Mouse (Mus musculus) intestine, embryonic 15.5 days (tissue): ENCODE measurements around the gene Cfd. TPM values are rescaled to one million over a fixed set of nuclear protein-coding genes. Genes with fewer than 3 reads are reported as not detected.

Experiments
- ATAC-seq: fragments of 200-750 bp; cut with Nextera tagmentation; 2 replicates; pipeline ENCODE4 v1.8.0; 2017; ENCODE audit warnings: moderate TSS enrichment, moderate library complexity
- H3K27ac ChIP-seq: fragments of 300-500 bp; sonication (generic); 2 replicates; pipeline ENCODE4 v1.5.1; 2015; ENCODE audit warnings: mild to moderate bottlenecking, inconsistent platforms
- H3K27me3 ChIP-seq: fragments of 300-500 bp; sonication (generic); replicated peaks from 2 replicates; pipeline ENCODE4 v1.6.1; 2015; ENCODE audit warnings: inconsistent platforms
- H3K36me3 ChIP-seq: fragments of 300-500 bp; sonication (generic); 2 replicates; pipeline ENCODE4 v1.6.1; 2015; ENCODE audit warnings: inconsistent platforms
- H3K4me1 ChIP-seq: fragments of 300-500 bp; sonication (generic); replicated peaks from 2 replicates; pipeline ENCODE4 v1.6.1; 2015; ENCODE audit warnings: inconsistent platforms
- H3K4me2 ChIP-seq: fragments of 300-500 bp; sonication (generic); replicated peaks from 2 replicates; pipeline ENCODE4 v1.6.1; 2015; ENCODE audit warnings: mild to moderate bottlenecking, inconsistent platforms
- H3K4me3 ChIP-seq: fragments of 300-500 bp; sonication (generic); replicated peaks from 2 replicates; pipeline ENCODE4 v1.5.1; 2015; ENCODE audit warnings: inconsistent platforms
- H3K9ac ChIP-seq: fragments of 300-500 bp; sonication (generic); 2 replicates; pipeline ENCODE4 v1.6.1; 2015; ENCODE audit warnings: inconsistent platforms
- H3K9me3 ChIP-seq: fragments of 300-500 bp; sonication (generic); 2 replicates; pipeline ENCODE4 v1.6.1; 2016; ENCODE audit warnings: inconsistent platforms
- WGBS: fragments of 180-500 bp; shearing (Covaris S2); methylation state at CpG from one replicate; pipeline ENCODE4 v1.1.7; 2015; 5-methylcytosine and 5-hydroxymethylcytosine counted together
- polyA plus RNA-seq: library from polyadenylated mRNA; unstranded; fragments of >200 nt; fragmentation: Nextera tagmentation; extraction: Ambion mirVana; gene quantifications from 2 replicates; pipeline ENCODE4 v1.2.1, GENCODE M21; 2015

Cfd gene
- not detected in 2 replicates for polyA plus RNA-seq

- WGBS: 52% methylated on average over 5 of the region's 5 CpGs
- Histone ChIP-seq H3K27me3 (no peaks in the 10 kb centered on the region), H3K36me3 (peaks cover 7% of the 10 kb centered on the region; the same call in 1 of the 2 replicates), H3K9ac (no peak within 1 kb of the TSS), H3K27ac (no peak within 1 kb of the TSS), H3K4me3 (no peak within 1 kb of the TSS), H3K9me3 (no peaks in the 10 kb centered on the region), H3K4me2 (no peak within 1 kb of the TSS), H3K4me1 (no peaks in the 10 kb centered on the region)
- no peak for ATAC-seq
Observed at GRCm38 (mm10) chr10:79890670-79891069, at the start of gene Cfd. Gene Cfd (plus strand): TSS chr10:79890853.

GRCm38 (mm10) chr10:79842322-79842721, 48.3 kb upstream of the Cfd start:
- Histone ChIP-seq H3K36me3 (no peaks in the 10 kb centered on the region), H3K27ac (0 out of 2 replicates have a peak overlapping the region, but pooled peaks have one; percentile 18), H3K4me2 (no peak overlapping the region), H3K9ac (no peak overlapping the region), H3K27me3 (no peaks in the 10 kb centered on the region), H3K4me3 (no peak overlapping the region), H3K4me1 (peaks cover 19% of the 10 kb centered on the region), H3K9me3 (no peaks in the 10 kb centered on the region)
- no peak for ATAC-seq
- WGBS: 71% methylated on average over 3 of the region's 3 CpGs

- Histone ChIP-seq H3K9me3 (no peaks in the 10 kb centered on the region), H3K4me3 (no peak overlapping the region), H3K4me2 (no peak overlapping the region), H3K9ac (no peak overlapping the region), H3K27ac (no peak overlapping the region), H3K4me1 (peaks cover 19% of the 10 kb centered on the region), H3K27me3 (no peaks in the 10 kb centered on the region), H3K36me3 (no peaks in the 10 kb centered on the region)
- no peak for ATAC-seq
- WGBS: 51% methylated on average over 6 of the region's 6 CpGs
Observed at GRCm38 (mm10) chr10:79843476-79843875, 47.2 kb upstream of the Cfd start.

GRCm38 (mm10) chr10:79846553-79846952, 44.1 kb upstream of the Cfd start:
- H3K4me2 ChIP-seq: no peak overlapping the region
- peaks cover 31% of the 10 kb centered on the region for H3K4me1 ChIP-seq
- H3K27ac ChIP-seq: no peak overlapping the region
- no peak for ATAC-seq
- H3K9ac ChIP-seq: no peak overlapping the region
- H3K4me3 ChIP-seq: no peak overlapping the region
- no peaks in the 10 kb centered on the region for H3K9me3 ChIP-seq
- H3K27me3 ChIP-seq: no peaks in the 10 kb centered on the region
- no peaks in the 10 kb centered on the region for H3K36me3 ChIP-seq
- 49% methylated on average over 5 of the region's 5 CpGs for WGBS

GRCm38 (mm10) chr10:79849941-79850628, 40.6 kb upstream of the Cfd start:
- Histone ChIP-seq H3K9ac (no peak overlapping the region), H3K9me3 (no peaks in the 10 kb centered on the region), H3K36me3 (no peaks in the 10 kb centered on the region), H3K27ac (no peak overlapping the region), H3K4me3 (no peak overlapping the region), H3K27me3 (no peaks in the 10 kb centered on the region), H3K4me2 (no peak overlapping the region), H3K4me1 (peaks cover 35% of the 10 kb centered on the region)
- no peak for ATAC-seq
- 77% methylated on average over 8 of the region's 8 CpGs for WGBS

GRCm38 (mm10) chr10:79851653-79852052, 39.0 kb upstream of the Cfd start:
- Histone ChIP-seq H3K36me3 (no peaks in the 10 kb centered on the region), H3K27me3 (no peaks in the 10 kb centered on the region), H3K4me1 (peaks cover 39% of the 10 kb centered on the region), H3K4me3 (peak overlapping the region; percentile 9; the same call in 1 of the 2 replicates), H3K9me3 (no peaks in the 10 kb centered on the region), H3K9ac (peak overlapping the region; percentile 19; the same call in 1 of the 2 replicates), H3K27ac (peak overlapping the region; percentile 98), H3K4me2 (peak overlapping the region; percentile 76)
- WGBS: 44% methylated on average over 3 of the region's 3 CpGs
- ATAC-seq: no peak

GRCm38 (mm10) chr10:79852107-79852789, 38.4 kb upstream of the Cfd start:
- H3K27me3 ChIP-seq: no peaks in the 10 kb centered on the region
- H3K9ac ChIP-seq: peak overlapping the region; percentile 62
- H3K4me3 ChIP-seq: peak overlapping the region; percentile 41; the same call in 1 of the 2 replicates
- peak overlapping the region; percentile 76 for H3K4me2 ChIP-seq
- H3K27ac ChIP-seq: peak overlapping the region; percentile 98
- no peaks in the 10 kb centered on the region for H3K36me3 ChIP-seq
- H3K9me3 ChIP-seq: no peaks in the 10 kb centered on the region
- WGBS: 22% methylated on average over 9 of the region's 9 CpGs
- peaks cover 45% of the 10 kb centered on the region for H3K4me1 ChIP-seq
- no peak for ATAC-seq

GRCm38 (mm10) chr10:79852827-79853226, 37.8 kb upstream of the Cfd start:
- peak overlapping the region; percentile 98 for H3K27ac ChIP-seq
- H3K4me1 ChIP-seq: peaks cover 51% of the 10 kb centered on the region
- ATAC-seq: no peak
- peak overlapping the region; percentile 76 for H3K4me2 ChIP-seq
- H3K4me3 ChIP-seq: peak overlapping the region; percentile 41
- no peaks in the 10 kb centered on the region for H3K9me3 ChIP-seq
- 20% methylated on average over 8 of the region's 8 CpGs for WGBS
- peak overlapping the region; percentile 62 for H3K9ac ChIP-seq
- no peaks in the 10 kb centered on the region for H3K27me3 ChIP-seq
- no peaks in the 10 kb centered on the region for H3K36me3 ChIP-seq

- Histone ChIP-seq H3K27ac (peak overlapping the region; percentile 98), H3K9me3 (no peaks in the 10 kb centered on the region), H3K4me3 (peak overlapping the region; percentile 41), H3K4me1 (peaks cover 56% of the 10 kb centered on the region), H3K9ac (peak overlapping the region; percentile 62), H3K4me2 (peak overlapping the region; percentile 76), H3K36me3 (no peaks in the 10 kb centered on the region), H3K27me3 (no peaks in the 10 kb centered on the region)
- WGBS: 0% methylated on average over 15 of the region's 15 CpGs
- ATAC-seq: peak; percentile 60
Observed at GRCm38 (mm10) chr10:79853392-79853791, 37.3 kb upstream of the Cfd start.

GRCm38 (mm10) chr10:79853860-79854795, 36.5 kb upstream of the Cfd start, which contains the start of gene Ptbp1:
Gene Ptbp1 (plus strand): TSS chr10:79854427.
- H3K27ac ChIP-seq: peak within 1 kb of the TSS; percentile 100
- H3K9ac ChIP-seq: peak within 1 kb of the TSS; percentile 100
- peaks cover 62% of the 10 kb centered on the region for H3K4me1 ChIP-seq
- no peaks in the 10 kb centered on the region for H3K27me3 ChIP-seq
- H3K36me3 ChIP-seq: peaks cover 5% of the 10 kb centered on the region
- under 1% methylated on average over 75 of the region's 75 CpGs for WGBS
- H3K4me3 ChIP-seq: peak within 1 kb of the TSS; percentile 97
- peak; percentile 89 for ATAC-seq
- H3K4me2 ChIP-seq: peak within 1 kb of the TSS; percentile 79
- no peaks in the 10 kb centered on the region for H3K9me3 ChIP-seq

GRCm38 (mm10) chr10:79854801-79855541, 35.7 kb upstream of the Cfd start:
- H3K9me3 ChIP-seq: no peaks in the 10 kb centered on the region
- peak; percentile 15 for ATAC-seq
- peak overlapping the region; percentile 100 for H3K27ac ChIP-seq
- peak overlapping the region; percentile 100 for H3K9ac ChIP-seq
- H3K4me2 ChIP-seq: peak overlapping the region; percentile 79
- H3K27me3 ChIP-seq: no peaks in the 10 kb centered on the region
- peaks cover 68% of the 10 kb centered on the region for H3K4me1 ChIP-seq
- under 1% methylated on average over 82 of the region's 83 CpGs for WGBS
- H3K4me3 ChIP-seq: peak overlapping the region; percentile 97
- peaks cover 14% of the 10 kb centered on the region for H3K36me3 ChIP-seq
